Mouse (Mus musculus): ENCODE results near the gene Per1.

- TF ChIP-seq POLR2A (IDR thresholded peaks at IDR 0.05; ENCODE audit: insufficient read depth, low read length) (no peak), CTCF (IDR thresholded peaks at IDR 0.05; ENCODE audit: low read depth, low read length) (no peak), EP300 (IDR thresholded peaks at IDR 0.05; ENCODE audit: insufficient read depth, low read depth, low read length) (no peak)
Measured at GRCm38 (mm10) chr11:69061255-69061912, 33.6 kb upstream of the Per1 start.

Measured in ES-Bruce4 (cell line).